Mouse (Mus musculus) retina, embryonic 14.5 days (tissue): Measurements from ENCODE around the gene Nt5c2.
"Not testable (repeated sequence)": the region's sequence is repeated elsewhere in the genome, so short reads cannot be mapped to it uniquely, and the experiment has no call there.

Experiments used
- DNase-seq: peaks from one replicate; pipeline ENCODE4 v3.0.0-alpha.2; 2015; ENCODE audit warnings: low spot score

Gene Nt5c2

GRCm38 (mm10) chr19:46988231-46989087 lies 26.5 kb downstream of the Nt5c2 start:
- DNase-seq: no peak

DNA sequence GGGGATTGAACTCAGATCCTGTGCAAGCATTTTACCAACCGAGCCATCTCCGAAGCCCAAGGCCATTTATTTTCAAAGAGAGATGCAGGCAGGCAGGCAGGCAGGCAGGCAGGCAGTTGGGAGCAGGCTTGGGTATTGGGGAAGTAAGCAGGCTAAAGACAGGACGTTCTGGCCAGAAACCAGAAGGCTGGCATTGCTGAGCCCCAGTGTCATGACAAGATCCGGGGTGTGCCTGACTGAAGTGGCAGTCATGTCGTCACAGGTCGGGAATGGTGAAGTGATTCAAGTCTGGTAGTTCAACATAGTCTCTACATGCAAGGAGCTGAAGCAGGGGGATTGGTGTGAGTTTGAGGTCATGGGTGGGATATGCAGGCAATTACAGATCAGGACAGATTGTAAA lies 27.3 kb downstream of the Nt5c2 start:
- DNase-seq: no peak

DNA sequence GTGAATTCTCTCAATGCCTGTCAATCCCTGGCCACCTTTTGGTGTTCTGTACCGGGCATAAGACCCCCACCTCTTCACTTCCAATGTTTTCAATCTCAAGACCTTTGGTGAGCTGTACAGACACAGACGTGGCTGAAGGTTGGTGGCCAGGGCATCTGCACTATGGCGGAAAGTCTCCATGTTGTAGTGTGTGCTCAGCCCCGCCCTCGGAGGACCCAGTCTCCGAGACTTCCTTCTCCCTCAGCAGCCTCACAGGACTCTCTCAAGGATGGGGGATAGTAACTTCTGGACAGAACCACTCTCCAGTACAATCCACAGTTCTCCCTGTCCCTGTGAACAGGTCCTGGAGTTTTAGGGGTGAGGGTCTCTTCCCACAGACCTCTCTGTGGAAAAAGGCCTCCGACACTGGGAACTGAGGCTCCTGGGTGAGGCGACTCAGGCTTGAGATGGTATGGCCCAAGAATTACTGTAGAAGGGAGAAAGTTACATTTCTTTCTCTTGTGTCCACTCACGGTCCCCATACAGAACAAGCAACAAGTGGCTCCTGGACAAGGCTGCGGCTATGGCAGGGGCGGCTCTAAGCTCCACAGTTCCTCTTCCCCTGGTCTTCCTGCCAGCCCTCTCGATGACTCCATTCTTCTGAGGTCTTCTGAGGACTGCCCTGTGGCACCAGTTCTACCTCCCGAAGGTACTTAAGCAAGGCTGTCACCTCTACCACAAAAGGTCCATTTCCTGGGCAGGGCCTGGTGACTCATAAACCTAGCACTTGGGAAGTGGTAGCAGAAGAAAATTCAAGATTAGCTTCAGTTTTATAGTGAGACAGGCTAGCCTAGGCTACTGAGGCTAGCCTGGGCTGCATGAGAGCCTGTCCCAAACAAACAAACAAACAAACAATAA lies 30.0 kb downstream of the Nt5c2 start:
- no peak for DNase-seq

DNA sequence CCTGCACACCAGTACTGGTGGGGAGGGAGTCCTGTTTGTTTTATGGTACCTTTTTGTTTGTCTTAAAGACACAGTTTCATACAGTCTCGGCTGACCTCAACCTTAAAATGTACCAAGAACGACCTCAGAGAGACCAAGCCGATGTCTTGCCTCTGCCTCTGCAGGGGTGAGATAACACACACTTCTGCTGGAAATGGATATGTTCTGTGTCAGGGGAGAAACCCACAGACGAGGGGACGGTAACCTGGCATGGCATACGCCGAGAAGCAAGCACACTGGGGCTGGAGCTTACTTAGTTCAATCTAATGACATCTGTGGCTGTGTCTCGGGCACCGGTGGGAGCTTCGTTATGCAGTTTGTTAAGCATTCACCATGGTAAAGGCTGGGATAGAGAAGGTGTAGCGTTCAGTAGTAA lies 31.0 kb downstream of the Nt5c2 start:
- DNase-seq: no peak

DNA sequence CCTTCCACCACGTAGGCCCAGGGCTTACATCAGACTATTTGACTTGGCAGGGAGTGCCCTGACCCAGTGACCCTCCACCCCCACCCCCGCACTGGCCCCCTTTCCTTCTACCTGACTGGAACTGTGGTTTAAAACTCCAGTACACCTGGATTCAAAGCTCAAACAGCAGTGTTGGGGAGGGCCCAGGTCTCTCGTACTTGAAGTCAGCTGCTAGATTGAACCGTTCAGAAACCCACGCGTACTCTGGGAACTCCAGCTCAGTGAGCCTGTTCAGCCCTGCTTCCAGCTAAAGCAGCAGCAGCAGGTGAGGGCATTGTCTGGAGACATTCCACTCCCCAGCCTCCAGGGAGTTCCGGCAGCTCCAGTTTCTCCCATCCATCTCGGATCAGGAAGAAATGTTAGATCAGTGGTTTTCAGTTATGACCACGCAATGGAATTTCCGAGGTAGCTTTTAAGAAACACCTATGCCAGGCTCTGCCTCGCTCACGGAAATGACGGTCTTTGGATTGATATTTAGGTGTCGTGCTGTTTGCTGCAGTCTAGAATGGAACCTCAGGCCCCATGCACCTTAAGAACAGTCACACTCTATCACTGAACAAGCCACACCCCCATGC lies 31.5 kb downstream of the Nt5c2 start:
- DNase-seq: no peak

- no peak for DNase-seq
Measured at GRCm38 (mm10) chr19:46981462-46981861, 33.5 kb downstream of the Nt5c2 start.

DNA sequence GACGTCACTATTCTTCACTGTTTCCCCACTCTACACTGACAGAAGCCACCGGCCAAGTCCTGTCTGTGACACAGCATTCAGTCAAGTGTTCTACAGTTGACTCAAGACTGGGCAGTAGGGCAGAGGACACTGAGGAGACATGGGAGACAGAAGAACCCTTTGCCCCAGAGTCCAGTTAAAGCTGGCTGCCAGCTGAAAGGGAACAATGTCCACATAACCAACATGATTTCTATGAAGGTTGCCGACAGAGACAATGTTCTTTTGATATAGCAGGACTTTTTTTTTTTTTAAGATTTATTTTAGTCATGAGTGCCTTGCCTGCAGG lies 35.2 kb downstream of the Nt5c2 start:
- no peak for DNase-seq

DNA sequence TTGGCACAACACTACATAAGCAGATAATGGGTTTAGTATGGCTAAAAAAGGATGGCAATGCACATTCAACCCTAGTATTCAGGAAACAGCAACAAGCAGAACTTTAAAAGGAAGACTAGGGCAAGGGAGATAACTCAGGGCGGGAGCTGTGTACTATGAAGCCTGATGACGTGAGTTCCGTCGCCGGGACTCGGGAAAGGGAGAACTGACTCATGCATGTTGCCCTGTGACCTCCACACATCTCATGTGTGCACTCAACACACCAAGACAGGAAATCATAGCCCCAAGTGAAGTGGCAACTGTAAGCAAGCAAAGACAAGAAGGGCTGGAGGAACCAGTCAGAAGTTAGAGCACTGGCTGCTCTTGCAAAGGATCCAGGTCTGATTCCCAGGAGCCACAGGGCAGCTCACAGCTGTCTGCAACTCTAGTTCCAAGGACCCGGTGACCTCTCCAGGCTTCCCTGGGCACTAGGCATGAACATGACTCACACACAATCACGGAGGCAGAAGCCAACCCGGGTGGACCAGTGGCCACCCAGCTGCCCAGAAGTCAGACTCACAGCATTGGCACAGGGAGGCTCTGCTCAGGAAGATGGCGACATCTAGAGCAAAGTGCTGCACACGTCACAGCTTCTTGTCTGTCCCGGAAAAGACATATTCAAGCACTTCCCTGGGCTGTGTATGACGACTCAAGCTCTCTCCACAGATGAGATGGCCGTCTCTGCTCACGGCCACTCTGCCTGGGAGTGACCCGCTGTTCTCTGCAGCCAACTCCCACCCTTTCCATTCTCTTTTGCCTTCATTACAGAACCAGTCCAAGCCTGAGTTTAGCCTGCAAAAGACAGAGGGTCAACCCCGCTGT lies 35.8 kb downstream of the Nt5c2 start:
- no peak for DNase-seq

GRCm38 (mm10) chr19:46978069-46978468 lies 36.9 kb downstream of the Nt5c2 start:
- DNase-seq: not testable (repeated sequence)

GRCm38 (mm10) chr19:46977460-46977859 lies 37.5 kb downstream of the Nt5c2 start:
- peak; percentile 78 for DNase-seq

DNA sequence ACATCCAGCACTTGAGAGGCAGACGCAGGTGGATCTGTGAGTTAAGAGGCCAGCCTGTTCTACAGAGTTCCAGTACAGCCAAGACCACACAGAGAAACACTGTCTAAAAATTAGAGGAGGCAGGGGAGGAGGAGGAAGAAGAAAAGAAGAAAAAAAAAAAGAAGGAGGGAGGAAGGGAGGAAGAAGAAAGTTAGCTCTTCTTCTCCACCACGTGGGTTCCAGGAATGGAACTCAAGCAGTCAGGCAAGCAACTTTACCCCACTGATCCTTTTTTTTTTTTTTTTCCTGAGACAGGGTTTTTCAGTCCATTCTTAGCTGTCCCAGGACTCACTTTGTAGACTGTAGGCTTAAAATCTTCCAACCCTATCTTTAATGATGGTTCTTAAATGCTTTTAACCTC lies 38.2 kb downstream of the Nt5c2 start:
- DNase-seq: no peak

DNA sequence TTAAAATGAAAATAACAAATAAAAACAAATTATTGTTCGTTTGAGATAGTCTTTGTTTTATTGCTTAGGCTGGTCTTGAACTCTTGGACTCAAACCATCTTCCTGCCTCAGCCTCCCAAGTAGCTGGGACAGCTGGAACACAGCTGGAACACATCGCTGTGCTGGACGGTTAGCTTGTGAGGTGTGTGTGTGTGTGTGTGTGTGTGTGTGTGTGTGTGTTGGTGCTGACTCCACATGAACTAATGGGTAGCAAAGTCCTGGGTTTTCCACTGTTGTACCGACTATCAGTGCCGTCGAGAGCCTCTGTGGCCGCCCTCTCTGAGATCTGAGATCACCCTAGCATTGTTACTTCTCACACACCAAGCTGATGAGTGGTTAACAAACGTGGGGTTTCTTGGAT lies 39.0 kb downstream of the Nt5c2 start:
- DNase-seq: no peak

DNA sequence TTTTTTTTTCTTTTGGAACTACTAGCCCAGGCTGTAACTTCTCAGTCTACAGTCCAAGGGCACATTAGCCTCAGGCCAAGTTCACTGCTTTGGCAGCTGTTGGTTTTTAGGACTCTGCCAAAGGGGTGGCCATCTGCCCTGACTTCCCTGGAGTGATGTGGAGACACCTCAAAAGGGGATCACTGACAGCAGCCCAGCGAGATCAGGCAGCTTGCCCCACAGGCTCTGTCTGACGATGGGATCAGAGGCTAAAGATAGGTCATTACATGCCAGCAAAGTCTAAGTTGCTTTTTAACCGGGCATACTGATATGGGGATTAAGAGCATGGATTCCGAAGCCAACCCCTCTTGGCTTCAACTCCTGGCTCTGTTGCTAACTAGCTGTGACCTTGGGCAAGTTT lies 39.4 kb downstream of the Nt5c2 start:
- DNase-seq: no peak

- no peak for DNase-seq
Measured at GRCm38 (mm10) chr19:46972159-46972558, 42.8 kb downstream of the Nt5c2 start.

- DNase-seq: no peak
Measured at GRCm38 (mm10) chr19:46971712-46972111, 43.2 kb downstream of the Nt5c2 start.

GRCm38 (mm10) chr19:46971051-46971689 lies 43.8 kb downstream of the Nt5c2 start:
- peak; percentile 66 for DNase-seq

DNA sequence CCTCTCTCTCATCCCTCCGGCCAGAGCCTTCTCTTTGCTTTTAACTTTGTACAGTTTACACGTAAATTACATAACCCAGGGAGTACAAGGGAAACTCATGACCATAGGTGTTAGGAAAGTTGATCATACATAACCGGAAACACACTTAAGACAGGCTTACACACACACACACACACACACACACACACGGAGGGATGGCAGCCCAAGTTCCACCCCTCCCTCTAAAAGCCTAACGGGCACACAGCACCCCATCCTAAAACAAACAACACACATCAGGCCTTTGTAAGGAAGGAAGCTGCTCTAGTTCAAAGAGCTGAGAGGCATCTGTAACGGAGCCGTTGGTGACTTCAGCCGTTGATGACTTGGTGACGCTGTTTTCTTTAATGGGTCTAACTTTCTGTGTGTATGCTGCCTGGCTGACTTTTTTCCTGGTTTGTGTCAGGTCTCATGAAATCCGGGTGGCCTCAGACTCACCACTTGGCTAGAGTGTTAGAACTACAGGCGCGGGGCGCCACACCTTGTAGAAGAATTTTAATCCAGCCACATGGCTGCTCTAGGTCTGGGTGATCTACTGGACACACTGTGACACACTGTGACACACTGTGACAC lies 44.7 kb downstream of the Nt5c2 start:
- no peak for DNase-seq

DNA sequence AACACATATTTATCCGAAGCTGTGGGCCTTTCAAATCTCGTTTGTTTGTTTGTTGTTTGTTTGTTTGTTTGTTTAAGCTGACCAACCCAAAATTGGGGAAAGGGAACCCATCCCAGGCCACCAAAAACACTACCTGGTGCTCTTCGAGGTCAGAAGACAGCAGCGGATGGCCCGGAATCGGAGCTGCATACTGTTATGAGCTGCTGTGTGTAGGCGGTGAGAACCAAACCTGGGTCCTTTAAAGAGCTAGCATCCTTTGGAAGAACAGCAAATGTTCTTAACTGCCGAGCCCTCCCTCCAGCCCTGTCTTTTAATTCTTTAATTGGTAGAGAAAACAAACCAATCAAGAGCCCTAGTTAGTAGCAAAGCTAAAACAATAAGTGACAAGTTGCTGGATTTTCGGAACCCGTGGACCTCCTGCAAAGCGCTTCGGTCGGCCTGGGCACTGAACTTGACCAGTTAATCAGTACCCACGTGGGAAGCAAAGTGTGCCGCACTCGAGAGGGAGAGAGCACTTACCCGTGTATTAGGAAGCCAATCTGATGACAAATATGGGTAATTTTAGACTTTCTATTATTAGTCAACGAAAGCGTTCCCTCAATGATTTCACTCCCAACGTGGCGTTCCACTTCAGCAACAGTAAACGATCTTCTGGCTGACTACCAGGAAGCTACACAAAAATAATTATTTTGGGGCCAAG lies 45.5 kb downstream of the Nt5c2 start:
- no peak for DNase-seq

- no peak for DNase-seq
Measured at GRCm38 (mm10) chr19:46968833-46969232, 46.1 kb downstream of the Nt5c2 start.

GRCm38 (mm10) chr19:46967861-46968260 lies 47.1 kb downstream of the Nt5c2 start:
- no peak for DNase-seq
